Mouse (Mus musculus): ENCODE measurements around the gene Cobl. TPM values are rescaled to one million over a fixed set of nuclear protein-coding genes. Genes with fewer than 3 reads are reported as not detected.

Gene Cobl
- polyA plus RNA-seq, 1 experiment from 2014 or later, result 14.2 TPM

DNA sequence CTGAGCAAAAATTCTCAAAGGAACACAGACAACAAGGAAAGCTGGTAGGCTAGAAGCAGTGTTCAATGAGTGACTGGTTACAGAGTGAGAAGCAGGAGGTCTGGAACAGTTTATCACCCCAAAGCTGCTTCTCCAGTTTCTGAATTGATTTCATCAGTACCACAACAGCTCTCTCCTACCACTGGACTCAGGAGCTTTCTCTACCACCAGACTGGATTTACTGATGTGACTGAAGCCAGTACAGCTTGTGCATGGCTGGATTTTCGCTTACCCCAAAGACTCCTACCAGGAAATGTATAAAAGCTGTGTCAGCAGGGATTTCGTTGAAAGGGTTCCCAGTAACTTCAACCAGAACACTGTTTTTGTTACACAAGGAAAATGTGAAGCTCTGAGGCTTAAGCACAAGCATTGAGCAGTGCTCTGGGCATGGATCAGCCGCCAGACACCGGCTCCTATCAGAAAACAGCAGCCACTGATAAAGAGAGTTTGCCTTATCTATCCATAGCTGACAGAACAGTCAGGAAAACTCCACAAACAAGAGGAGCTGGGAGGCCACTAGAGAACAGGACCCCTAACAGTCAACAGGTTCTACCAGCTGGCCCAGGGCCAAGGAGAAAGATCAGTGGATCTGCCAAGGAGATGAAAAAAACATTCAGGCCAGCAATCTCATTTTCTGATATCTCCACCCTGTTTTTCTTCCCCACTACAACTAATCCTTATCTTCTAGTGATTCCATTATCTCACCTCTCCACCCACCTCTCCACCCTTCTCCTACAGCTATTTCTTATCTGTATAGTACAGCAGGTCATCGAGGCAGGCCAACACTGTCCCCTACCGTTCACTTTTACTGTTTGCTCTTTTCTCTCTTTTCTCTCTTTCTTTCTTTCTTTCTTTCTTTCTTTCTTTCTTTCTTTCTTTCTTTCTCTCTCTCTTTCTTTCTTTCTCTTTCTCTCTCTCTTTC lies 259.3 kb downstream of the Cobl start:
- Histone ChIP-seq H3K36me3 (ENCODE audit: control insufficient read depth, insufficient read depth, low read length) (no peaks in the 10 kb centered on the region), H3K9ac (replicated peaks; ENCODE audit: low read depth, low read length) (no peak overlapping the region), H3K27me3 (ENCODE audit: control insufficient read depth, insufficient read depth, low read length) (no peaks in the 10 kb centered on the region), H3K9me3 (ENCODE audit: control insufficient read depth, low read depth, low read length) (no peaks in the 10 kb centered on the region), H3K4me1 (ENCODE audit: control insufficient read depth, insufficient read depth, low read length) (0 out of 2 replicates have a peak, but pooled peaks cover 4% of the 10 kb centered on the region), H3K27ac (ENCODE audit: low read length) (0 out of 2 replicates have a peak overlapping the region, but pooled peaks have one; percentile 4), H3K4me2 (replicated peaks; ENCODE audit: low read depth, low read length) (no peak overlapping the region), H3K4me3 (ENCODE audit: low read depth, low read length) (no peak overlapping the region)
- 30% methylated on average over 6 of the region's 6 CpGs for WGBS
- peak; percentile 79 for ATAC-seq (ENCODE audit: insufficient number of reproducible peaks, insufficient read depth, low FRiP score, low read depth)

DNA sequence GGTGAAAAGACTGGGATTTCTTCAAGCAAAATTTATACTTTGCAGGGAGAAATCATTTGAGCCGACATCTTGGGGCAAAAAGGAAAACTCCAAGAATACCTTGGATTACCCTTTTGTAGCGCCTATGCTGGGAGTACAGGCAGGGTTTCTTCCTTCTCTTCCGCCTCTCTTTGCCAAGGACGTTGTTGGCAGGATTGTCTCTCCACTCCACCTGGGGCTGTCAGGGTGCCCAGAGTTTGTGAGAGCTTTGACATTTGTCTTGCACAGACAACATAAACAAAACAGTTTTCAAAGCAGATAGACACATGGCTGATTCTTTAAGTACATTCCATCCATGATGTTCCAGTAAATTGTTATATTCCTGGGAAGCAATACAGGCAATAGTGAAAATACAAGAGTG lies 265.3 kb downstream of the Cobl start:
- WGBS, result 76% methylated on average over 4 of the region's 4 CpGs
- no peak overlapping the region for H3K4me2 ChIP-seq (replicated peaks; ENCODE audit: low read depth, low read length)
- H3K36me3 ChIP-seq (ENCODE audit: control insufficient read depth, insufficient read depth, low read length), result no peaks in the 10 kb centered on the region
- no peak overlapping the region for H3K27ac ChIP-seq (ENCODE audit: low read length)
- no peaks in the 10 kb centered on the region for H3K9me3 ChIP-seq (ENCODE audit: control insufficient read depth, low read depth, low read length)
- no peak for ATAC-seq (ENCODE audit: insufficient number of reproducible peaks, insufficient read depth, low FRiP score, low read depth)
- no peaks in the 10 kb centered on the region for H3K4me1 ChIP-seq (ENCODE audit: control insufficient read depth, insufficient read depth, low read length)
- H3K27me3 ChIP-seq (ENCODE audit: control insufficient read depth, insufficient read depth, low read length), result no peaks in the 10 kb centered on the region
- H3K4me3 ChIP-seq (ENCODE audit: low read depth, low read length), result no peak overlapping the region
- H3K9ac ChIP-seq (replicated peaks; ENCODE audit: low read depth, low read length), result no peak overlapping the region

DNA sequence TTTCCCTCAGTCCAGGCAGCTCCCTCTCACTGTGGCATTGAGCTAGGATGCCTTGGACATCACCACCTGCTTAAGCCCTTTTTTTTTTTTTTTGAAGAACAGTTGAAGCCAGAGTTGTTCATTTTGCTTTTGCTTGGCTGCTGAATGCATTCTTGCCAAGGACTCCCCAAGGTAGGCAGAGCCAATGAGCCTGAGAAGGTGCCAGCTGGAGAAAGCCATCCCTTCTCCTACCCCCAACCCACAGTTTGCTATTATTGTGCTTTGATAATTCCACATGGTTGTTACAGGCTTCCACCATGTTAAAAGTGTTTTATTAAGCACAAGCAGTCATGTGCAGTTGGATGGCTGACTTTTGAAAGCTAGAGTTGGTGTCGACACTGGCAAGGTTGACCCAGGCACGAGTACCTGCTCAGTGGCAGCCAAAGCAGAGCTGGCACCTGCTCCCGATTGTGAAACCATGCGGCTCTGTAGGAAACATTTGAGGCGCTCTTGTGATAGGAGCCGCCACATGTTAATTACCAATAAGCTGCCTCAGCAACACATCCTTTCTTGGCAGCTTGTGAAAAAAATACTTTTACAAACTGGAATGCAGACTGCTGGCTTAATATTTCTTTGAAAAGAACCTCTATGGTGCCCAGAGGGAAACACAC lies 265.9 kb downstream of the Cobl start:
- 87% methylated on average over 6 of the region's 6 CpGs for WGBS
- H3K27me3 ChIP-seq (ENCODE audit: control insufficient read depth, insufficient read depth, low read length), result no peaks in the 10 kb centered on the region
- no peaks in the 10 kb centered on the region for H3K36me3 ChIP-seq (ENCODE audit: control insufficient read depth, insufficient read depth, low read length)
- H3K4me2 ChIP-seq (replicated peaks; ENCODE audit: low read depth, low read length), result no peak overlapping the region
- H3K9ac ChIP-seq (replicated peaks; ENCODE audit: low read depth, low read length), result no peak overlapping the region
- H3K4me3 ChIP-seq (ENCODE audit: low read depth, low read length), result no peak overlapping the region
- H3K9me3 ChIP-seq (ENCODE audit: control insufficient read depth, low read depth, low read length), result no peaks in the 10 kb centered on the region
- ATAC-seq (ENCODE audit: insufficient number of reproducible peaks, insufficient read depth, low FRiP score, low read depth), result no peak
- H3K27ac ChIP-seq (ENCODE audit: low read length), result no peak overlapping the region
- no peaks in the 10 kb centered on the region for H3K4me1 ChIP-seq (ENCODE audit: control insufficient read depth, insufficient read depth, low read length)

DNA sequence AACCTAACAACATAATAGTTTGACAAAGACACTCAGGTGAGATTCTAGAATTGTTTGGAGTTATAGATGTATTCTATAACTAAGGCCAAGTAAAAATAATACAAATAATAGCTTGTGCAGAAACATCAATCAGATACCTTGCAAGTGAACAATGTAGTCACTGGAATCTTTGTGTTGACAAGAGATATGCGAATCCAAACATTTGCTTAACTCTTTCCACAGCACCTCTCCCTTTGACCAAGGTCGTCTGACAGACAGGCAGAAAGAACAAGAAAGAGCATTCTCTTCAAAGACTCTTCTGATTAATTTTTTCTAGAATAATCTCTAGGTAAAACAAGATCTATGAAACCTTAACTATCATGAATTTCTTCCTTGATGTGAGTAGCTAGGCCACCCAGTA lies 266.7 kb downstream of the Cobl start:
- no peak overlapping the region for H3K4me3 ChIP-seq (ENCODE audit: low read depth, low read length)
- no peaks in the 10 kb centered on the region for H3K4me1 ChIP-seq (ENCODE audit: control insufficient read depth, insufficient read depth, low read length)
- H3K9ac ChIP-seq (replicated peaks; ENCODE audit: low read depth, low read length), result no peak overlapping the region
- no peaks in the 10 kb centered on the region for H3K36me3 ChIP-seq (ENCODE audit: control insufficient read depth, insufficient read depth, low read length)
- WGBS, result 63% methylated on average over 2 of the region's 2 CpGs
- no peak for ATAC-seq (ENCODE audit: insufficient number of reproducible peaks, insufficient read depth, low FRiP score, low read depth)
- no peak overlapping the region for H3K27ac ChIP-seq (ENCODE audit: low read length)
- H3K27me3 ChIP-seq (ENCODE audit: control insufficient read depth, insufficient read depth, low read length), result no peaks in the 10 kb centered on the region
- H3K9me3 ChIP-seq (ENCODE audit: control insufficient read depth, low read depth, low read length), result no peaks in the 10 kb centered on the region
- H3K4me2 ChIP-seq (replicated peaks; ENCODE audit: low read depth, low read length), result no peak overlapping the region

DNA sequence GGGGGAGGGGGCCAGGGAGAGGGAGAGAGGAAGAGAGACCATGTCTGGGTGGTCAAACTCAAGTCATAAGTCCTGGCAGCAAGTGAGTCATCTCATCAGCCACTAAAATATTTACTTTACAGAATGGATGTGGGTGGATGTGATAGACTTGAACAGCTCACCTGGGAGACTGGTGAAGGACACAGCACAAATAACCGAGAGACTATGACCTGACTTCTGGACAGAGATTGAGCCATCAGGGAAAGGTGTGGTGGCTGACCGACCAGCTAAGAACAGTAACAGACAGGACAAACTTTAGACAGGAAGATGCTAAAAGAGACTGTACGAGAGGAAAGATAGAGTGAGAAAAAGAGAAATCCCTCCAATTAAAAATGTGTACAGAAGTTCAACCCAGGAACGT lies 267.2 kb downstream of the Cobl start:
- WGBS, result 59% methylated on average over 4 of the region's 4 CpGs
- Histone ChIP-seq H3K27ac (ENCODE audit: low read length) (no peak overlapping the region), H3K9me3 (ENCODE audit: control insufficient read depth, low read depth, low read length) (no peaks in the 10 kb centered on the region), H3K4me3 (ENCODE audit: low read depth, low read length) (no peak overlapping the region), H3K27me3 (ENCODE audit: control insufficient read depth, insufficient read depth, low read length) (no peaks in the 10 kb centered on the region), H3K36me3 (ENCODE audit: control insufficient read depth, insufficient read depth, low read length) (no peaks in the 10 kb centered on the region), H3K4me2 (replicated peaks; ENCODE audit: low read depth, low read length) (no peak overlapping the region), H3K4me1 (ENCODE audit: control insufficient read depth, insufficient read depth, low read length) (no peaks in the 10 kb centered on the region), H3K9ac (replicated peaks; ENCODE audit: low read depth, low read length) (no peak overlapping the region)
- no peak for ATAC-seq (ENCODE audit: insufficient number of reproducible peaks, insufficient read depth, low FRiP score, low read depth)

DNA sequence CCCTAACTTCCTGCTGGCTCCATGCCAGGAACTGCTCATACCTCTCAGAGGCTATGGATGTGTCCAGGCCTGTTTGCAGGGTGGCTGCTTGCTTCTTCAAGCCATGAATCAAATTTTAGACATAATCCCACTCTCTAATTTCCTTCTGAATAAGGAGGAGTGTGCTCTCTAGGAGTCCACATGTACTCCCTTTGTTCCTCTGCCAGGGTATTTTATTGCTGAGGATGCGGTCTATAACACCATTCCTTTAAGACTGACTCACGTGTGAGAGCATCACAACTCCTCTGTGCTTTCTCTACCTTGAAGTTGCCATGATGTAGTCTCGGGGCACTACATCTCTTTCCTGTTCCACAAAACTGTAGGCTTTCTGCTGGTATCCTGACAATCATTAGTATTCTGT lies 269.4 kb downstream of the Cobl start:
- no peak overlapping the region for H3K27ac ChIP-seq (ENCODE audit: low read length)
- 83% methylated on average over 3 of the region's 3 CpGs for WGBS
- no peak for ATAC-seq (ENCODE audit: insufficient number of reproducible peaks, insufficient read depth, low FRiP score, low read depth)

DNA sequence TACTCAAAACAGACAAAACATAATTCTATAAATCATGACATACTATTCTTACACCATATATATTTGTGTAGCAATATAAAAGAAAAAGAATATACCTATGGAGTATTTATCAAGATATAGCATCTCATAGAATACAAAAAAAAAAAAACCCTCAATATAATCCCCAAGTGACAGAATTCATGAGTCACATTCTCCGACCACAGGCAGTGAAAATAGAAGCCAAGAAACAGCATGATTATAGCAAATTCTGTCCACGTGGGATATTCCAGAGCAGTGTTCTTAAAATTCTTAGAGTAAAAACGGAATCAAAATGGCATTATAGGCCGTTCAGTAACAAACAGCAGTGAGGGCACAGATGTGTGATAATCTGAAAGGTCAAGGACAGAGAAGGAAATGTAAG lies 271.4 kb downstream of the Cobl start:
- Histone ChIP-seq H3K4me1 (ENCODE audit: control insufficient read depth, insufficient read depth, low read length) (no peaks in the 10 kb centered on the region), H3K4me2 (replicated peaks; ENCODE audit: low read depth, low read length) (no peak overlapping the region), H3K4me3 (ENCODE audit: low read depth, low read length) (no peak overlapping the region), H3K9ac (replicated peaks; ENCODE audit: low read depth, low read length) (no peak overlapping the region), H3K36me3 (ENCODE audit: control insufficient read depth, insufficient read depth, low read length) (no peaks in the 10 kb centered on the region; the same call in 1 of the 2 replicates), H3K27ac (ENCODE audit: low read length) (no peak overlapping the region), H3K27me3 (ENCODE audit: control insufficient read depth, insufficient read depth, low read length) (no peaks in the 10 kb centered on the region), H3K9me3 (ENCODE audit: control insufficient read depth, low read depth, low read length) (no peaks in the 10 kb centered on the region)
- ATAC-seq (ENCODE audit: insufficient number of reproducible peaks, insufficient read depth, low FRiP score, low read depth), result no peak
- 72% methylated on average over 4 of the region's 4 CpGs for WGBS

More for the DNA sequence above, 269.4 kb downstream of the Cobl start:
- Histone ChIP-seq H3K9me3 (ENCODE audit: control insufficient read depth, low read depth, low read length) (no peaks in the 10 kb centered on the region), H3K9ac (replicated peaks; ENCODE audit: low read depth, low read length) (no peak overlapping the region), H3K27me3 (ENCODE audit: control insufficient read depth, insufficient read depth, low read length) (no peaks in the 10 kb centered on the region), H3K4me3 (ENCODE audit: low read depth, low read length) (no peak overlapping the region), H3K36me3 (ENCODE audit: control insufficient read depth, insufficient read depth, low read length) (no peaks in the 10 kb centered on the region), H3K4me1 (ENCODE audit: control insufficient read depth, insufficient read depth, low read length) (no peaks in the 10 kb centered on the region), H3K4me2 (replicated peaks; ENCODE audit: low read depth, low read length) (no peak overlapping the region)

DNA sequence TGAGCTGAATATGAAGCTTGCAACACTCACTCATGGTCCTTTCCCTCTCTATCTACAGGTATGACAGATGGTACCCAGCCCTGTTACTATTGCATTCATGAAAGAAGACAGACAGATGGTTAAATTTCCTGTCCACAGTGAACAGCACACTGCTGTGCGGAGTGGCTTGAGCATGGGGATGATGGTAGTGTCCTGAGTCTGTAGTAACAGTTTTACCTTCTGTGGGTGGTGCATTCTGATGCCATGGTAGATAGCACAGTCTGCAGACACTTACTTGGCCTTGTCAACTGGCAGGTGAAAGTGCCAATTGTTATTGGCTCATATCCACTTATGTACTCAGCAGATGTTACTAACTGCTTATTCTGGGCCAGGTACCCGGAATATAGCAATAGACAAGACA lies 273.4 kb downstream of the Cobl start:
- no peaks in the 10 kb centered on the region for H3K9me3 ChIP-seq (ENCODE audit: control insufficient read depth, low read depth, low read length)
- no peak for ATAC-seq (ENCODE audit: insufficient number of reproducible peaks, insufficient read depth, low FRiP score, low read depth)
- H3K4me2 ChIP-seq (replicated peaks; ENCODE audit: low read depth, low read length), result no peak overlapping the region
- WGBS, result 88% methylated on average over 2 of the region's 2 CpGs
- H3K4me3 ChIP-seq (ENCODE audit: low read depth, low read length), result no peak overlapping the region
- no peaks in the 10 kb centered on the region; the same call in 1 of the 2 replicates for H3K36me3 ChIP-seq (ENCODE audit: control insufficient read depth, insufficient read depth, low read length)
- no peak overlapping the region for H3K27ac ChIP-seq (ENCODE audit: low read length)
- H3K9ac ChIP-seq (replicated peaks; ENCODE audit: low read depth, low read length), result no peak overlapping the region
- H3K27me3 ChIP-seq (ENCODE audit: control insufficient read depth, insufficient read depth, low read length), result no peaks in the 10 kb centered on the region
- H3K4me1 ChIP-seq (ENCODE audit: control insufficient read depth, insufficient read depth, low read length), result no peaks in the 10 kb centered on the region

Data from stomach, embryonic 14.5 days (tissue).